Mouse (Mus musculus) ES-E14 (cell line): ENCODE data around the gene Clybl. TPM values are rescaled to one million over a fixed set of nuclear protein-coding genes. Genes with fewer than 3 reads are reported as not detected.

Experiments
- DNase-seq: peaks from one replicate; pipeline ENCODE4 v3.0.0-alpha.2; 2013; ENCODE audit warnings: low read depth, low spot score
- H3K27ac ChIP-seq: 2 replicates; pipeline ENCODE4 v1.5.1; 2012; ENCODE audit warnings: low read depth, mild to moderate bottlenecking, low read length, moderate library complexity, mixed read lengths; ENCODE audit not compliant: poor library complexity, insufficient read depth, severe bottlenecking
- H3K36me3 ChIP-seq: 2 replicates; pipeline ENCODE4 v1.6.1; 2012; ENCODE audit warnings: mild to moderate bottlenecking, low read length, moderate library complexity, mixed read lengths; ENCODE audit not compliant: control insufficient read depth, poor library complexity, insufficient read depth, severe bottlenecking
- H3K4me1 ChIP-seq, 2 experiments: fragments of 150-350 bp in 1 of 2; sonication (generic) in 1 of 2; 2 replicates each; pipeline ENCODE4 v1.6.1; 2012; ENCODE audit warnings: low read length in 2 of 2, mild to moderate bottlenecking in 1 of 2, mixed read lengths in 1 of 2; ENCODE audit not compliant: control insufficient read depth in 2 of 2, insufficient read depth in 2 of 2, poor library complexity in 1 of 2
- H3K4me3 ChIP-seq, 2 experiments: fragments of 150-350 bp in 1 of 2; sonication (generic) in 1 of 2; 2 replicates each; pipeline ENCODE4 v1.5.1; 2012; ENCODE audit warnings: low read length in 2 of 2, low read depth in 1 of 2, mild to moderate bottlenecking in 1 of 2, mixed read lengths in 1 of 2; ENCODE audit not compliant: insufficient read depth in 1 of 2, poor library complexity in 1 of 2, severe bottlenecking in 1 of 2
- H3K9ac ChIP-seq: 2 replicates; pipeline ENCODE4 v1.6.1; 2012; ENCODE audit warnings: low read depth, mild to moderate bottlenecking, low read length, mixed read lengths; ENCODE audit not compliant: poor library complexity, insufficient read depth, severe bottlenecking
- H3K9me3 ChIP-seq: fragments of 150-350 bp; sonication (generic); 2 replicates; pipeline ENCODE4 v1.6.1; 2012; ENCODE audit warnings: low read depth, mild to moderate bottlenecking, low read length; ENCODE audit not compliant: control insufficient read depth, insufficient read depth
- CHD2 ChIP-seq: IDR thresholded peaks from 2 replicates; pipeline ENCODE4 v1.6.1; 2014; ENCODE audit warnings: mild to moderate bottlenecking, low read depth, low read length, inconsistent platforms
- HCFC1 ChIP-seq: IDR thresholded peaks from 2 replicates; pipeline ENCODE4 v1.6.1; 2012; ENCODE audit warnings: low read length, inconsistent platforms, borderline replicate concordance; ENCODE audit not compliant: insufficient read depth
- MAFK ChIP-seq: IDR thresholded peaks from 2 replicates; pipeline ENCODE4 v1.6.1; 2014; ENCODE audit warnings: mild to moderate bottlenecking, low read depth, low read length, inconsistent platforms; ENCODE audit not compliant: insufficient read depth
- ZC3H11A ChIP-seq: IDR thresholded peaks from 2 replicates; pipeline ENCODE4 v1.6.1; 2012; ENCODE audit warnings: low read depth, mild to moderate bottlenecking, inconsistent platforms, low read length, borderline replicate concordance
- ZNF384 ChIP-seq: IDR thresholded peaks from 2 replicates; pipeline ENCODE4 v1.6.1; 2012; ENCODE audit warnings: low read depth, low read length, inconsistent platforms
- in situ Hi-C, 2 experiments: fragments of 600-800 bp; cut with MboI; formaldehyde crosslinking; loops; one replicate each; pipeline ENCODE4 v1.15.1; 2025; ENCODE audit warnings: low sequenced_read_pairs in 2 of 2, inconsistent platforms in 1 of 2; ENCODE audit not compliant: unreplicated experiment in 2 of 2
- total RNA-seq: library from RNA; depleted of rRNA; stranded (reverse); fragments of 300-350 nt; gene quantifications from 2 replicates; pipeline ENCODE4 v1.2.3, GENCODE M21; 2012

The Clybl gene
- total RNA-seq, 1 experiment: 2.6 TPM

DNA sequence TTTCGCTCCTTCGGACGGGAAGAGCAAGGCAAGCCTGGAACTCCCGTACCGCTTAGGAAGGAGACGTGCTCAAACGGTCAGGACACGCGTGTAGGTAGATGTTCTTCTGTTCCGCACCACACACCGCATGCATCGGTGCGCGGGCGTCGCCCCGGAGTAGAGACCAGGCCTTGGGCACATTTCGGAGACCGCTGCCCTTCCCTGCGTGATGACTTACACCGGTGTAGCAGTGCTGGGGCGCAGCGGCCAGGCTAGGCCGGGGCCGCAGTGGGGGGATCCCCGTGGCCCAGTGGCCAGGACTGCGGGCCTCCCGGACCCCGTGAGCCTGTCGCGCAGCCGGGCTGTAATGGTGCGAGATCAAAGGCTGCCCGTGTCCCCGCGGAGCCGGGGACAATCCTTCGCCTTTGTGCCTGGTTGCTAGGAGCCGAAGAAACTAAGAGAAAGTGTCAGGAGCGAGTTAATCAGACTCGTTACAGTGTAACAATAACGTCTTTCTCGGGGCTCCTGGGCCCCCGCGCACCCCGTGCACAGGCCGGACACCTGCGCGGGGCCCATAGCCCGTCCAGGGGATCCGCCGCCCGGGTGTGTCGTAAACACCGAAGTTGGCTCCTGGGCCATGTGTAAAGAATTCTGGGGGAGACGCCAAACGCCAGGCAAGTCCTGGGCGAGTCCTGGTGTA lies 225.2 kb downstream of the Clybl start:
- TF ChIP-seq HCFC1: no peak
- TF ChIP-seq ZNF384: no peak
- TF ChIP-seq MAFK: no peak
- no peak for TF ChIP-seq ZC3H11A
- no peak for TF ChIP-seq CHD2
- Histone ChIP-seq H3K27ac (no peak overlapping the region), H3K9me3 (no peaks in the 10 kb centered on the region), H3K4me3 (peak overlapping the region; percentile 58 to 59), H3K4me1 (peaks cover 6 to 22% of the 10 kb centered on the region in 2 experiments), H3K36me3 (no peaks in the 10 kb centered on the region), H3K9ac (peak overlapping the region; percentile 53)
- in situ Hi-C loops: no loop called here
- no peak for DNase-seq

GRCm38 (mm10) chr14:122412841-122413541 lies 231.5 kb downstream of the Clybl start:
- H3K27ac ChIP-seq: no peak overlapping the region
- TF ChIP-seq CHD2 (no peak), HCFC1 (no peak), ZNF384 (no peak), ZC3H11A (no peak), MAFK (no peak)
- H3K4me1 ChIP-seq: peaks cover 13 to 19% of the 10 kb centered on the region in 2 experiments
- no peaks in the 10 kb centered on the region for H3K36me3 ChIP-seq
- no peak for DNase-seq
- H3K9ac ChIP-seq: no peak overlapping the region
- no peak overlapping the region for H3K4me3 ChIP-seq
- H3K9me3 ChIP-seq: no peaks in the 10 kb centered on the region
- in situ Hi-C loops: no loop called here

- no peak overlapping the region for H3K27ac ChIP-seq
These were observed 232.0 kb downstream of the Clybl start for GRCm38 (mm10) chr14:122413542-122413928.

GRCm38 (mm10) chr14:122414786-122415185 lies 233.3 kb downstream of the Clybl start:
- no peak for DNase-seq
- TF ChIP-seq HCFC1: no peak
- TF ChIP-seq MAFK: 0 out of 2 replicates have a peak, but pooled peaks have one; percentile 7
- TF ChIP-seq ZNF384: peak; percentile 82
- in situ Hi-C loops: no loop called here

More at GRCm38 (mm10) chr14:122413542-122413928, 232.0 kb downstream of the Clybl start:
- Histone ChIP-seq H3K9me3 (no peaks in the 10 kb centered on the region), H3K4me3 (no peak overlapping the region), H3K4me1 (peaks cover 17 to 18% of the 10 kb centered on the region in 2 experiments), H3K36me3 (no peaks in the 10 kb centered on the region), H3K9ac (no peak overlapping the region)
- TF ChIP-seq HCFC1 (no peak), MAFK (no peak), ZC3H11A (no peak), CHD2 (no peak), ZNF384 (no peak)
- in situ Hi-C loops: no loop called here
- DNase-seq: no peak

More at GRCm38 (mm10) chr14:122414786-122415185, 233.3 kb downstream of the Clybl start:
- H3K9me3 ChIP-seq: no peaks in the 10 kb centered on the region
- no peak overlapping the region for H3K9ac ChIP-seq
- H3K27ac ChIP-seq: peak overlapping the region; percentile 74; the same call in 1 of the 2 replicates
- peaks cover 23 to 28% of the 10 kb centered on the region in 2 experiments for H3K4me1 ChIP-seq
- no peak overlapping the region for H3K4me3 ChIP-seq
- H3K36me3 ChIP-seq: no peaks in the 10 kb centered on the region
